Mouse (Mus musculus): ENCODE results near the gene Cldn12. TPM values are rescaled to one million over a fixed set of nuclear protein-coding genes. Genes with fewer than 3 reads are reported as not detected.

Cldn12 gene
- polyA plus RNA-seq, 1 experiment = 3.3 TPM

DNA sequence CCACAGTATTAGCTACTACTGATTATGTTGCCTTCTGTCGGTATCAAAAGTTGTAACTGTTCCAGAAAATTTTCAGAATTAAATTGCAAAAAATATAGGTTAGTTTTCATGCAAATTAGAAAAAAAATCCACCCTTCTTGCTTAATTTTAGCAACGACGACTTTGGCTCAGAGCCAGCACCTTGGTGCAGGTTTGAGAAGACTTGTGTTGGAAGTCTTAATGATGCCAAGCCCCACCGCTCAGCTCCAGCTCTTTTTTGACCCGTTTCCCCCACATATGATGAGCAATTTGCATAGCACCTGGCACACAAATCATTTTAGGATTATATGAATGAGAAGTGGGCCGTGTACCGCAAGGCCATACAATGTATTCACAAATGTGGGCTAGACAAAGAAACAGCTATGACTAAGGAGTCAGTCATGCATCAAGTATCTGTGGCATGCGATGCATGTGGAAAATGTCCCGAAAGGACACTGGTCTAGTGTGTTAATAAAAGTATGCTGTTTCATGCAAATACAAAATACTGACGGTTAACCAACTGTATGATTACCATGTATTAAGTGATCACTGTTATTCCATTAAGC is 4.4 kb downstream of the Cldn12 start:
- TF ChIP-seq CTCF (IDR thresholded peaks at IDR 0.05; ENCODE audit: extremely low read depth, insufficient read depth, insufficient read length, insufficient replicate concordance) (no peak), POLR2A (IDR thresholded peaks at IDR 0.05; ENCODE audit: low read depth, low read length) (no peak)

DNA sequence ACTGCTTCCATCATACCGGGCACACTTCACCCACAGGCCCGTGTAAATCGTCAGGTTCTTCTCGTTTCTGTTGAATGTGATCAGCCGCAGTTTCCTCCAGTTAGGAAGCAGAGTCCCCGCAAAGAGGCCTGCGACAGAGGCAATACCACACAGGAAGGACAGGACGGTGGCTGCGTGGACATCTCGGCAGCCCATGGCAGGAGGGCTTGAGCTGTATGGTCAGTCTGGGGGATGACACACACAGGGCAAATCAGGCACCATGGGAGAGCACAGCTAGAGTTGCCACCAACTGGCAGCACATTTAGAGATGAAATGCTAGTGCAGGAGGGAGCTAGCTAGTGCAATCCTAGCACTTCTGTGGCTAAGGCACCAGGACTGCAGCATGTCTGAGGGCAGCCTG is 6.5 kb downstream of the Cldn12 start:
- Histone ChIP-seq H3K4me1 (ENCODE audit: control insufficient read depth, insufficient read depth, insufficient read length) (no peaks in the 10 kb centered on the region), H3K4me3 (ENCODE audit: extremely low read depth, insufficient read depth, insufficient read length) (no peak overlapping the region), H3K27me3 (ENCODE audit: control insufficient read depth, insufficient read depth, low read length) (no peaks in the 10 kb centered on the region), H3K27ac (ENCODE audit: insufficient read depth, low read length) (no peak overlapping the region), H3K36me3 (ENCODE audit: control insufficient read depth, insufficient read depth, low read length) (no peaks in the 10 kb centered on the region)
- DNase-seq (ENCODE audit: low read depth in 1 of 2, low spot score in 2 of 2) = no peak
- TF ChIP-seq POLR2A (IDR thresholded peaks at IDR 0.05; ENCODE audit: low read depth, low read length) (no peak), CTCF (IDR thresholded peaks at IDR 0.05; ENCODE audit: extremely low read depth, insufficient read depth, insufficient read length, insufficient replicate concordance) (no peak)
- WGBS = 90% methylated on average over 10 of the region's 10 CpGs

More for the DNA sequence above, 4.4 kb downstream of the Cldn12 start:
- H3K4me3 ChIP-seq (ENCODE audit: extremely low read depth, insufficient read depth, insufficient read length) = no peak overlapping the region
- DNase-seq (ENCODE audit: low read depth in 1 of 2, low spot score in 2 of 2) = no peak
- peaks cover 7% of the 10 kb centered on the region for H3K27me3 ChIP-seq (ENCODE audit: control insufficient read depth, insufficient read depth, low read length)
- H3K4me1 ChIP-seq (ENCODE audit: control insufficient read depth, insufficient read depth, insufficient read length) = no peaks in the 10 kb centered on the region
- no peak overlapping the region for H3K27ac ChIP-seq (ENCODE audit: insufficient read depth, low read length)
- 84% methylated on average over 10 of the region's 10 CpGs for WGBS
- H3K36me3 ChIP-seq (ENCODE audit: control insufficient read depth, insufficient read depth, low read length) = no peaks in the 10 kb centered on the region

DNA sequence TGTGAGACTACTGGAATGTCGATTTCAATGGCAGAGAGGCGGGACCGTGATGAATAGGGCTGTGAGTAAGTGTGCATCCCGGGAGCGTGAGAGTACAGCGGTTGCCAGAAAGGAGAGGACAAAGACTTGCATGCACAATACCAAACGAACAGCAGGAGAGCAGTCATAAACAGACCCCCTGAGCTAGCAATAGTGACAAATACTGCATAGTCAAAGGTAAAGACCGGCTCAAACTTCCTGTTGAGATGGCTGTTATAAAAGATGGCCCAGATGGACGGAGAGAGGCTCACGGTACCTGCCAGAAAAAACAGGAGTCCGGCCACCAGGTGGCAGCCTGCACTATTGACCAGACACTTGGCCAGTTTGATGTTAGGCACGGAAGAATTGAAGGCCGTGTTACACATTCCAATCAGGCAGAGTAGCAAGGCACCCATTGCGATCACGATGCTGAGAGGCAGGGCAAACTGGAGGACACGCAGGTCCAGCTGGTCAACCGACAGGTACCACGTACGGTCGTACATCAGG is 7.0 kb downstream of the Cldn12 start:
- H3K36me3 ChIP-seq (ENCODE audit: control insufficient read depth, insufficient read depth, low read length) = no peaks in the 10 kb centered on the region
- H3K27ac ChIP-seq (ENCODE audit: insufficient read depth, low read length) = no peak overlapping the region
- TF ChIP-seq CTCF (IDR thresholded peaks at IDR 0.05; ENCODE audit: extremely low read depth, insufficient read depth, insufficient read length, insufficient replicate concordance) = peak; percentile 31; the same call in 1 of the 2 replicates
- TF ChIP-seq POLR2A (IDR thresholded peaks at IDR 0.05; ENCODE audit: low read depth, low read length) = no peak
- no peaks in the 10 kb centered on the region for H3K4me1 ChIP-seq (ENCODE audit: control insufficient read depth, insufficient read depth, insufficient read length)
- no peaks in the 10 kb centered on the region for H3K27me3 ChIP-seq (ENCODE audit: control insufficient read depth, insufficient read depth, low read length)
- no peak overlapping the region for H3K4me3 ChIP-seq (ENCODE audit: extremely low read depth, insufficient read depth, insufficient read length)
- WGBS = 77% methylated on average over 20 of the region's 20 CpGs
- DNase-seq (ENCODE audit: low read depth in 1 of 2, low spot score in 2 of 2) = peak in 1 of 2 experiments; percentile 30

DNA sequence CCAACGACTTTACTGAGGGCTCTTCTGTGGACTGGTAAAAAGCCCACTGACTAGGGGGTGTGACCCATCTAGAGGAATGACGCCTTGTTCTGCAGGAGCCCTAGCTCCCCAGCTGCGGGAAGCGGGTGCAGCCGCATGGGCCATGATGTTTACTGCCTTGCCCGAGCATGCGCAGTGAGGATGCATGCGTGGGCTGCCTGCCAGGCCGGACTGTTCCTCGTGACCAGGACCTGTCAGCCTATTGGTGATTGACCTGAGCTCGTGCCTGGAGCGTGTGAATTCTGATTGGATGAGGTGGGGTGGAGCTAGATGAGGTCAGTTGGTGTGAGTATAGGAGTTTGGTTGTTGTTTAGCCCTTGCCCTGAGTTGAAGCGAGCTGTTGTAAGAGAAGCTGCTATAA is 10.3 kb downstream of the Cldn12 start:
- no peak for DNase-seq (ENCODE audit: low read depth in 1 of 2, low spot score in 2 of 2)
- Histone ChIP-seq H3K36me3 (ENCODE audit: control insufficient read depth, insufficient read depth, low read length) (no peaks in the 10 kb centered on the region), H3K27me3 (ENCODE audit: control insufficient read depth, insufficient read depth, low read length) (no peaks in the 10 kb centered on the region), H3K27ac (ENCODE audit: insufficient read depth, low read length) (no peak overlapping the region), H3K4me1 (ENCODE audit: control insufficient read depth, insufficient read depth, insufficient read length) (no peaks in the 10 kb centered on the region), H3K4me3 (ENCODE audit: extremely low read depth, insufficient read depth, insufficient read length) (no peak overlapping the region)
- TF ChIP-seq POLR2A (IDR thresholded peaks at IDR 0.05; ENCODE audit: low read depth, low read length) (no peak), CTCF (IDR thresholded peaks at IDR 0.05; ENCODE audit: extremely low read depth, insufficient read depth, insufficient read length, insufficient replicate concordance) (no peak)
- 89% methylated on average over 13 of the region's 13 CpGs for WGBS

DNA sequence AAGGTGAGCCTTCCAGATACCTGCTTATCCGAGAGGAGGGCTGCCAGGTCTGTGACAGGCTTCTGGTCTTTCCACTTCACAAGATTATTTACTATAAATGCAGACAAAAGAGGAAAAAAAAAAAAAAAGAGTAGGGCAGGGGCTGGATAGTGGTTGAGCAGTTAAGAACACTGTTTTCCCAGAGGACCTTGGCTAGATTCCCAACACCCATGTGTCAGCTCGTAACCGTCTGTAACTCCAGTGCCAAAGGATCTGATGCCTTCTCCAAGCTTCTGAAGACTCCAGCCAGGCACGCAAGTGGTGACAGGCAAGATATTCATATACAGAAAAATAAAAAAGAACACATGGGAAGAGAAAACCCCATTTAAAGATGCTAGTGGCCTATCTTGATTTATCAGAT is 11.4 kb downstream of the Cldn12 start:
- TF ChIP-seq CTCF (IDR thresholded peaks at IDR 0.05; ENCODE audit: extremely low read depth, insufficient read depth, insufficient read length, insufficient replicate concordance) (no peak), POLR2A (IDR thresholded peaks at IDR 0.05; ENCODE audit: low read depth, low read length) (no peak)
- Histone ChIP-seq H3K27me3 (ENCODE audit: control insufficient read depth, insufficient read depth, low read length) (no peaks in the 10 kb centered on the region), H3K4me1 (ENCODE audit: control insufficient read depth, insufficient read depth, insufficient read length) (no peaks in the 10 kb centered on the region), H3K27ac (ENCODE audit: insufficient read depth, low read length) (no peak overlapping the region), H3K36me3 (ENCODE audit: control insufficient read depth, insufficient read depth, low read length) (no peaks in the 10 kb centered on the region), H3K4me3 (ENCODE audit: extremely low read depth, insufficient read depth, insufficient read length) (no peak overlapping the region)
- 90% methylated on average over 4 of the region's 4 CpGs for WGBS
- no peak for DNase-seq (ENCODE audit: low read depth in 1 of 2, low spot score in 2 of 2)

DNA sequence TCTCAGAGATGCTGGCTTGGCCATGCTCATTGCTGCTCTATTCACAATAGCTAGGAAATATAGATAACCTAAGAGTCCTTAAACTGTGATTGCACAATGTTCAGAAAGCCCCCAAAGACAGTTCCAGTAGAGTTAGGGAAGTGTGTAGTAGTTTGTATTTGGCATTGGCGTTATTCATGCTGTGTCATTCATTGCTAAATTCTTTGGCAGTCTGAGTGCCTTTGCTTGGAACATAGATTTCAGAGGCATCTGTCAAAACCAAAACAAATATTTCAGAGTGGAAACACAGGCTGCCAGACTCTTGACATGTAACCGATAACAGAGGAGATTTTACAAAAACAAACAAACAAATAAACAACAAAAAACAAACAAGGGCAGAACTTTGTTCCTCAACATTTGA is 13.2 kb downstream of the Cldn12 start:
- WGBS = 63% methylated on average over 2 of the region's 2 CpGs
- TF ChIP-seq CTCF (IDR thresholded peaks at IDR 0.05; ENCODE audit: extremely low read depth, insufficient read depth, insufficient read length, insufficient replicate concordance) = no peak
- TF ChIP-seq POLR2A (IDR thresholded peaks at IDR 0.05; ENCODE audit: low read depth, low read length) = no peak
- H3K27me3 ChIP-seq (ENCODE audit: control insufficient read depth, insufficient read depth, low read length) = no peaks in the 10 kb centered on the region
- H3K36me3 ChIP-seq (ENCODE audit: control insufficient read depth, insufficient read depth, low read length) = no peaks in the 10 kb centered on the region
- no peak overlapping the region for H3K27ac ChIP-seq (ENCODE audit: insufficient read depth, low read length)
- no peaks in the 10 kb centered on the region for H3K4me1 ChIP-seq (ENCODE audit: control insufficient read depth, insufficient read depth, insufficient read length)
- no peak for DNase-seq (ENCODE audit: low read depth in 1 of 2, low spot score in 2 of 2)
- H3K4me3 ChIP-seq (ENCODE audit: extremely low read depth, insufficient read depth, insufficient read length) = no peak overlapping the region

DNA sequence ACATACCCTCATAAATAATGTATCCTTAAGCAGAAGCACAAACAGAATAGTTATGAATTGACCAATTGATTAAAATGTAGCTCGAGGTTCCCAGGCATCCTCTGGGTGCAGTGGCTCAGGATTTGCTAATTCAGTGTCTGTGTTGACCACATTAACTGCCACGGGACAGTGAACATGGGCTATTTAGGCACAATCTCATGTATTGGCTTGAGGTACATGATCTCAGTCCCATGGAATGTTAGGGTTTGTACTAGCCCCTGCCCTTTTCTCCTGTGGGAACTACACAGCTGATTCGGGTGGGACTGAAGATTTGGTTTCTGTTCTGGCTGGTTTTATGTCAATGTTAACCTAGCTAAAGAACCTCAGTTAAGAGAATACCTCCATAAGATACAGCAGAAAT is 18.4 kb downstream of the Cldn12 start:
- Histone ChIP-seq H3K36me3 (ENCODE audit: control insufficient read depth, insufficient read depth, low read length) (no peaks in the 10 kb centered on the region), H3K27me3 (ENCODE audit: control insufficient read depth, insufficient read depth, low read length) (no peaks in the 10 kb centered on the region), H3K4me1 (ENCODE audit: control insufficient read depth, insufficient read depth, insufficient read length) (no peaks in the 10 kb centered on the region), H3K27ac (ENCODE audit: insufficient read depth, low read length) (no peak overlapping the region), H3K4me3 (ENCODE audit: extremely low read depth, insufficient read depth, insufficient read length) (no peak overlapping the region)
- no peak for TF ChIP-seq CTCF (IDR thresholded peaks at IDR 0.05; ENCODE audit: extremely low read depth, insufficient read depth, insufficient read length, insufficient replicate concordance)
- no peak for TF ChIP-seq POLR2A (IDR thresholded peaks at IDR 0.05; ENCODE audit: low read depth, low read length)
- no peak for DNase-seq (ENCODE audit: low read depth in 1 of 2, low spot score in 2 of 2)
- 66% methylated on average over 3 of the region's 3 CpGs for WGBS
